Mouse (Mus musculus): ENCODE data around the gene Ltbp1.

- TF ChIP-seq CTCF (IDR thresholded peaks at IDR 0.05; ENCODE audit: insufficient read depth, low read depth, low read length) (no peak), POLR2A (IDR thresholded peaks at IDR 0.05; ENCODE audit: insufficient read depth, low read depth, low read length) (no peak)
These were observed 153.0 kb downstream of the Ltbp1 start for GRCm38 (mm10) chr17:75158385-75158784.

Measured in olfactory bulb, adult 2 months (tissue).